Mouse (Mus musculus) MN1 (cell line): Measurements from ENCODE around the gene Usmg5.
"Not testable (repeated sequence)": the region's sequence is repeated elsewhere in the genome, so short reads cannot be mapped to it uniquely, and the experiment has no call there.

Source experiments
- DNase-seq: peaks from one replicate; pipeline ENCODE4 v3.0.0-alpha.2; 2016; ENCODE audit warnings: low spot score

Gene Usmg5

GRCm38 (mm10) chr19:47090550-47091156 is at the start of gene Usmg5, which contains the start of gene Pdcd11:
Gene Usmg5, minus strand, starts transcription at chr19:47090647.
Gene Pdcd11, plus strand, starts transcription at chr19:47090768.
- DNase-seq = peak; percentile 94

- DNase-seq = not testable (repeated sequence)
Observed at GRCm38 (mm10) chr19:47139611-47140010, 49.2 kb upstream of the Usmg5 start.

DNA sequence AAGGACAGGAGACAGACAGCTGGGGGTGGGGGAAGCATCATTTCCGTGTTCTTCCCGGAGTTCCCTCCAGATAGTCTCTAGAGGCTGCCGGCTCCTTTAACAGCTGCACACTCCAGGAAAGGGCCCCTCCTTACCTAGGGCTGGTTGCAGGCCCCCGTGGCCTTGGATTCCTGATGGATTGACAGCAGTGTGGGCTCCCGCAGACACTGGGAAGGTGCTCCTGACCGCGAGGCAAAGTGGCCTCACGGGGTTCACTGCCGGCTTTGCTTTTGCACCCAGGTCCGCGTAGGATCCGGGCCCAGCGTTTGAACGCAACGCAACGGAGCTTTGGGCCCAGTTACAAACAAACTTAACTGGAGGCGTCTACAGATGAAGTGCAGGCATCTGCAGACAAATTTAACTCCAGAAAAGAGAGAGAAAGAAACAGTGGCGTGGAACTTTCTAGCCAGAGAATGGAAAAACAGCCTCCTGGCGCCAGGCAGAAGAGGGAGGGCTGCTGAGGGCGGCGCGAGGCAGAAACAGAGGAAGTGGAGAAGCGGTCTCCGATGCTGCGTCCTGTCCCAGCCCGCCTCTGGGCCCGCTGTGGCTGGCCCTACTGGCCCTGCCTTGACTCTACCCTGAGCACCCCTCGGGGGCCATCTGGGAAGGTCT is 47.4 kb upstream of the Usmg5 start, which contains the start of gene Calhm2:
TSS of gene Calhm2 (minus strand) at position 524 of the 651 bp plus-strand sequence.
- peak; percentile 44 for DNase-seq

DNA sequence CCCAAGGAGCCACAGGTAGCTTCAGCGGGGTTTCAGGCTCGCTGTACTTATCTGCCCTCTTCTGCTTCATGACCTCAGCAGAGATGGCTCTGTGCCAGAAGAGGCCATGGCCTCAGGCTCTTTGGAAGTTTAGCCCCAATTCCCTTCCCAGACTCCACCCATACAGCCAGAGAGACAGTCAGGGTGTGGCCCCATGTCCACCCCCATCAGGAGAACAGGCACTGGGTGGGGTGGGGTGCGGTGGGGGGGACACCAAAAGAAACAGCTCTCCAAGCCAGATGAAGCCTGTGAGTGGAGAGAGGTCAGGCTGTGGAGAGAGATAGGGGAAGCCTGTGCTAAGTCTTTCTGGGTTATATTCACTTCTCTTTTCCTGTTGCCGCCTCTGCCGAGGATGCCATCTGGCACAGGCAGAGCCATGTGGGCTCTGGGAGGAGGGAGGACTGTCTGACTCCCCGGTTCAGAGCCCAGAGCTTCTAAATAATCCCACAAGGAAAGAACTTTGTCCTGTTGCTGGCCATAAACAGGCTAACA is 46.7 kb upstream of the Usmg5 start:
- DNase-seq = peak; percentile 51

- DNase-seq = no peak
Observed at GRCm38 (mm10) chr19:47136170-47136569, 45.7 kb upstream of the Usmg5 start.

DNA sequence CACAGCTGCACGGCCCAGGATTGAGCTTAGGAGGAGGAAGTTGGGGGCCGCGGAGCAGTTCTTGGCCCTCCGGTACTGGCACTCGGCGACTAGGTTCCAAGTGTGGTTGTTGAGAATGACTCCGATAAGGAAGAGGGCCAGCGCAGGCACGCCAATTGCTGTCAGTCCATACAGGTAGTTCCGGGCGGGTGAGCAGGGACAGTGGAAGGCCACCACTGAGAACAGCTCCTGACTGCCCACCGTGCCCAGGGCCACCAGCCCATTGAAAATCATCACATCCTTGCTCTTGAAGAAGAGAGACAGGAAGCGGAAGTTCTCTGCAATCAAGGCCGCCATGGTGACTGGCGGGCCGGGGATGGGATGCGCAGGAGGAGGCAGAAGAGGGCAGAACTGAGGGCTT is 45.1 kb upstream of the Usmg5 start:
- no peak for DNase-seq

DNA sequence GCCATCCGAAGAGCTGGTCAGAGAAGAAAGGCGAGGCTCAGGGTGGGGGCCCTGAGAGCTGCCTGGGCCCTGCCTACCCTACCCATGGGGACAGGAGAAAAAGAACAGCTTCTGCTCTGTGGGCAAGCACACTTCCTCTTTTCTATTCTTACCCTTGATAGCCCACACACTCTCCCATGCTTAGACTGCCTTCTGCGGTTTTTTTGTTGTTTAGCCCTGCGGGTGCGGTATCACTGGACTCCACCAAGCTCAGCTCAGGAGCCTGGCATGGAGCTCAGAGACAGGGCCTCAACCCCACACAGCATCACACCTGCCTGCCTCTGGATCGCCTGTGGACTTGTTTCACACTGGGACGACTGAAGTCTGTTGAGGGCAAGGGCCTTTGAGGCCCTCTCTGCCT is 42.7 kb upstream of the Usmg5 start:
- DNase-seq = no peak

DNA sequence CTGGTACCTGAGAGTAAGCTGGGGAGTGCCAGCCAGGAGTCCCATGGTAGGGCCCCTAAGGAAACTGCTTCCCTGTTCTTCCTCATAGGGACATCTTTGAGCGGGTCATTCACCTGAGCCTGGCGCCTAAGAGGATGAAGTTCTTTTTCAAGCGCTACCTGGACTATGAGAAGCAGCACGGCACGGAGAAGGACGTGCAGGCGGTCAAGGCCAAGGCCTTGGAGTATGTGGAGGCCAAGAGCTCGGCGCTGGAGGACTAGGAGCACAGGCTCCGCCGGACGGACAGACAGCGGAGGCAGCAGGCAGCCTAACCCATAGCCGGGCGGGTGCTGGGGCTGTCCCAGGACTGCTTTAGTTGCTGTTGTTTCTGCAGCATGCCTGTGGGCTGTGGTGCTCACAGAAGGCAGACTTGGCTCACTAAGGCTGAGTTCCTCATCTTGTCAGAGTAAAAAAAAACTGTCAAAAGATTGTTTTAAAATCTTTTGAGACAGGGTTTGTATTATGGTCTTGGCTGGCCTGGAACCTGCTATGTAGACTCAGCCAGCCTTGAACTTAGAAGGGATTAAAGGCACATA is 40.2 kb upstream of the Usmg5 start:
- DNase-seq = no peak

GRCm38 (mm10) chr19:47128835-47129234 is 38.4 kb upstream of the Usmg5 start:
- no peak for DNase-seq

DNA sequence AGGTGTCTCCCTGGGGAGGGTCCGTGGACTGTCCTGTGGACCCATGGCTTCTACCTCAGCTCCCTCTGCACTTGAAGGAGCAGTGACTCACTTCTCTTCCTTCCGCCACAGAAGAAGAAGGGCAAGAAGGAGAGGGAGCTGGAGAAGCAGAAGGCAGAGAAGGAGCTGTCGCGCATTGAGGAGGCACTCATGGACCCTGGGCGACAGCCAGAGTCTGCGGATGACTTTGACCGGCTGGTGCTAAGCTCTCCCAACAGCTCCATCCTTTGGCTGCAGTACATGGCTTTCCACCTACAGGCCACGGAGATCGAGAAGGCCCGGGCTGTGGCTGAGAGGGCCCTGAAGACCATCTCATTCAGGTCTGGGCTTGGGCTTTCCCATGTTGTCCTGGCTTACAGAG is 37.7 kb upstream of the Usmg5 start:
- DNase-seq = no peak

DNA sequence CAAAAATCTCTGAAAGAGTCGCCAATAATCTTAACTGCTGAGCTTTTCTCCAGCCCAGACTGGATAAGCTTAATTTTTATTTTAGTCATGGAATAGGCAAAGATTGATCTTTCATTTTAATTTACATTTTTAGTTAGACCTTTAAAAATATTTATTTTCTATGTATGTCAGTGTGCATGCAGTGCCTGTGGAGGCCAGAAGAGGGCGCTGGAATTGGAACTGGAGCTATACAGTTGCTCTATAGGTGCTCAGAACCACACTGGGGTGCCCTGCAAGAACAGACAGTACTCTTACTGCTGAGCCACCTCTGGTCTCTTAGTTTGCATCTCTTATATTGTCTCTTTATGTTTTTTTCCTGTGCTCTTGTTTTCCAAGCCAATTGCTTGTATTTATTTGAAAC is 32.4 kb upstream of the Usmg5 start:
- DNase-seq = peak; percentile 20

DNA sequence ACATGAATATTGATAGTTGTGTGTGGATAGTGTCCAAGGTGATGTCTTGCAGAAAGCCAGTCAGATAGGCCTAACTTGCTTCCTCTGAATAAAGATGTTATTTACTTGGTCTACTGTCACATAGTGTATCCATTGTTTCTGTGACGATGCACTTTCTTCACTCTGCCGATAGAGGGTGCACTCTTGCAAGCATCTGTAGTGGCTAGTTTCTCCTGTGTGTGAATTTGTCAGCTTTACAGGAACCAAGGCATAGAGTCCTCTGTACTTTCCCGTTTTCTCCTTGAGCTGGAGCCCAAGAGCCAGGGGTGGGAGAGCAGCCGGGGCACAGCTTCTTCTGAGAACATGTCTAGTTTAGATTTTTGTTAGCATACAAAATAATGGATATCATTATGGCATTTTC is 30.6 kb upstream of the Usmg5 start:
- DNase-seq = peak; percentile 56

DNA sequence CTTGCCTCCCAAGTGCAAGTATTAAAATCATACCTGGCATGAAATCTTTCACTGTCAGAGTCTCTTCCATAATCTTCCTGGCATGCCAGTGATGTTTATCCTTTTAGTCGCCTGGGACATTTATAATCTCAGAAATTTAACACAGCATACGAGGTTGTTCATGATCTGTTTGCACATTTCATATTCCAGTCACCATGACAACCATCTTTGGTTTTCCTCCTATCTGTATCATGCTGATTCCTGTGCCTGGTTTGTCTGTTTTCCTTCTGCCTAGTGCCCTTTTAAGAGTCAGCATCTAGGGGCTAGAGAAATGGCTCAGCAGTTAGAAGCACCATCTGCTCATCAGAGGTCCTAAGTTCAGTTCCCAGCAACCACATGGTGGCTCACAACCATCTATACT is 28.2 kb upstream of the Usmg5 start:
- no peak for DNase-seq

GRCm38 (mm10) chr19:47104641-47105271 is 14.3 kb upstream of the Usmg5 start:
- DNase-seq = no peak

GRCm38 (mm10) chr19:47101080-47101479 is 10.6 kb upstream of the Usmg5 start:
- no peak for DNase-seq

- peak; percentile 12 for DNase-seq
Observed at GRCm38 (mm10) chr19:47089718-47090525, 525 bp downstream of the Usmg5 start.

- DNase-seq = no peak
Observed at GRCm38 (mm10) chr19:47088226-47088625, 2.2 kb downstream of the Usmg5 start.

DNA sequence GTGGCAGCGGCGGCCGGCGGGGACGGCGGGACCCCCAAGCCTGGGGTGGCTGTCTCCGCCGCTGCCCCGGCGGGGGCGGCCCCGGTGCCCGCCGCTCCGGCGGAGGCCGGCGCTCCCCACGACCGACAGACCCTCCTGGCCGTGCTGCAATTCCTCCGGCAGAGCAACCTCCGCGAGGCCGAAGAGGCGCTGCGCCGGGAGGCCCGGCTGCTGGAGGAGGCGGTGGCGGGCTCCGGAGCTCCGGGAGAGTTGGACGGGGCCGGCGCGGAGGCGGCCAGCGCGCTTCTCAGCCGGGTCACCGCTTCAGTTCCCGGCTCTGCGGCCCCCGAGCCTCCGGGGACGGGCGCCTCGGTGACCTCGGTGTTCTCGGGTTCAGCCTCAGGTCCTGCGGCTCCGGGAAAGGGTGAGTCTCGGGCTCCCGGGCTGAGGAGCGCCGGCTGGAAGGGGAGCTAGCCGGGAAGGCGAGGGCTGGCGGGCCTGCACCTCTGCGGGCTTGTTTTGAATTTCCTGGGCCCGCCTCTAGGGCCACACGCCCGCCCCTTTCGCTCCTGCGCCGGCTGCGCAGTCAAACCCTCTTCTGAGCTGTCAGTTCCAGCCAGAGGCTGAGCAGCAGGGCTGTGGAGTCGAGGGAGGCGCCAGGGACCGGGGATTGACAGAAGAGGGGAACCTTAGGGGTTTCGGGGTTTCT is 22.4 kb downstream of the Usmg5 start:
- peak; percentile 85 for DNase-seq

DNA sequence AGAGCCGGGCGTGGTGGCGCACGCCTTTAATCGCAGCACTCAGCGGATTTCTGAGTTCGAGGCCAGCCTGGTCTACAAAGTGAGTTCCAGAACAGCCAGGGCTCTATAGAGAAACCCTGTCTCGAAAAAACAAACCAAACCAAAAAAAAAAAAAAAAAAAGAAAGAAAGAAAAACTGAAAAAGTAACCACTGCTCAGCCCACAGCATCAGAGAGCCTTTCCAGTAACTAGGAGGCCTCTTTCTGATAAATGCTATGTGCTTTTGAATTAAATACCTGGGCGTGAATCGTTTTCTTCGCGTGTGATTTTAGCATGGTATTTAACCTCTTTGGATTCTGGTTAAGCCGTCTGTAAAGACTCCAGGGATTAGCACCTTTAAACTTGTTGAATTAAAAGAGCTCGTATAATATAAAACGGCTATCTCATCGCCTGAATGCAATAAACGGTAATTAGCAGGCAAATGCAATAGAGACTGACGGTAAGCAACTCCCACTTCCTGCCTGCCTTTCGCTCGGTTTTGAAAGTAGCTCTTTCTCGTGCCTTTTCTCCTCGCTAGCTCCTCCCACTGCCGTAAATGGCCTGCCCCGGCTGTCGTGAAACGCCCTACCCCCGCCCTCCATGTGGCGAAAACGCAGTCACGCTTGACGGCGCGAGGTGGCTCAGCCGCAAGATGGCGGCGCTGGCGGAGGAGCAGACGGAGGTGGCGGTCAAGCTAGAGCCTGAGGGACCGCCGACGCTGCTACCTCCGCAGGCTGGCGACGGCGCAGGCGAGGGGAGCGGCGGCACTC is 23.2 kb downstream of the Usmg5 start, which contains the start of gene Taf5:
TSS of gene Taf5 (plus strand) at position 651 of the 787 bp plus-strand sequence.
- peak; percentile 95 for DNase-seq

- no peak for DNase-seq
Observed at GRCm38 (mm10) chr19:47065860-47066259, 24.6 kb downstream of the Usmg5 start.
